Mouse (Mus musculus) cerebellum, postnatal 14 days (tissue): ENCODE measurements around the gene Clcn3.

Source experiments
- DNase-seq, 2 experiments: peaks; one replicate each; pipeline ENCODE4 v3.0.0; 2021; ENCODE audit warnings: mixed read lengths in 2 of 2

Clcn3 gene

DNA sequence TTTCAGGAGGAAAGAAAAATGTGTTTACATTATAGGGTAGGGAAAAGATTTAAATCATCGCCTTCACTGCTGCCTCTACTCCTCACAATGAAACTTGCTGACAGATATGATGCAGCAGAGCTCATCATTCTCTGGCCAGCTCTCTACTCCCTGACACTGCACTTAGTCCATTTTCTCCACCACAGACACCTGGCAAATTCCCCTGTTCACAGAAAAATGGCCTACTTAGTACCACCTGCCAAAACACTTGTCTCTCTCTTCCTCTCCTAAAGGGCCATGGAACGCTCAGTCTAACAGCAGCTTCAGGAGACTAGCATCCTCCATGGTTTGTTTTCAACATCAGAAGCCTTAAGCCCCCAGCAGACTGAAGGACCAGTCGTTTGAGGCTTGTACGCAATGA lies 31.8 kb downstream of the Clcn3 start:
- DNase-seq: peak; percentile 30 to 52

DNA sequence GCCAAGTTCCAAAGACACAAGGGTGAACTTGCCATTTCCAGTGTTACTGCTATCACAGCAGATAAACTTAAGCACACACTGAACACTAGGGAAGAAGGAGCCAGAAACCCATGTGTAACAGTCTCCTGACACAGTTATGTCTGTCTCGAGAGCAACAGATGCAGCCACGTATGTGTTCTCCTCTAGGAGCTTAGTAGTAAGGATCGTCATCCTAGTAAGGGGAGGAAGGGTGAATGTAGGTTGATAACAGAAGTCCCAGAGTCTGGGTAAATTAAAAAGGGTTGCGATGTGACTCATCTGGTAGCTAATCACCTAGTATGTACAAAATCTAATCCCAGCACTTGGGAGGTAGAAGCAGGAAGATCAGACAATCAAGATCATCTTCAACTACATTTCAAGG lies 33.2 kb downstream of the Clcn3 start:
- peak in 1 of 2 experiments; percentile 17 for DNase-seq

DNA sequence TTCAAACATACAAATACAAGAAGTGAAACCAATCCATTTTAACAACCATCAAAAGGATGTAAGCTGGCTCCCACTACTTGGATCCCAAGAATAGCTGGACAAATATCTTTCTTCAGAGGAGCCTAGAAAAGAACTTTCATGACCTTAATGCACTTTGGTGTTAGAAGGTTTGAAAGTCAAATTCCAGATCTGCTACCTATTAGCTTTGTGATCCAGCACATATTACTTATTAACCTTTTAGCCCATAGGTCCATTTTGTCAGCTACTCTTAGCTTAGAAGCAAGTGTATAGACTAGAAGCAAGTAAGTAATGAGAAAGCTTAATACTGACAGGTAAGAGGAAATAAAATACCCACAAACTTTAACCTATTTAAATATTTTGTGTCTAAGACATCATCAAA lies 35.6 kb downstream of the Clcn3 start:
- no peak for DNase-seq

DNA sequence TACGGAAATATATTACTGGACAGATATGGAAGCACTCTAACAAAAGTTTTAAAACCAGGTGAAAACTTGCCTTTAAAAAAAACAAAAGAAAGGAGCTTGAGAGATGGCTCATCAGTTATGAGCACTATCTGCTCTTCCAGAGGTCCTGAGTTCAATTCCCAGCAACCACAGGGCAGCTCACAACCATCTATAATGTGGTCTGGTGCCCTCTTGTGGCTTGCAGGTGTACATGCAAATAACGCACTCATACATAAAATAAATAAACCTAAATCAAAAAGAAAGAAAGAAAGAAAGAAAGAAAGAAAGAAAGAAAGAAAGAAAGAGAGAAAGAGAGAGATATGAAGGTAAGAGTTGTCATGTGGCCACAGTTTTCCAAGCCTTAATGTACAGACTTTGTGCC lies 40.2 kb downstream of the Clcn3 start:
- DNase-seq: peak in 1 of 2 experiments; percentile 14

DNA sequence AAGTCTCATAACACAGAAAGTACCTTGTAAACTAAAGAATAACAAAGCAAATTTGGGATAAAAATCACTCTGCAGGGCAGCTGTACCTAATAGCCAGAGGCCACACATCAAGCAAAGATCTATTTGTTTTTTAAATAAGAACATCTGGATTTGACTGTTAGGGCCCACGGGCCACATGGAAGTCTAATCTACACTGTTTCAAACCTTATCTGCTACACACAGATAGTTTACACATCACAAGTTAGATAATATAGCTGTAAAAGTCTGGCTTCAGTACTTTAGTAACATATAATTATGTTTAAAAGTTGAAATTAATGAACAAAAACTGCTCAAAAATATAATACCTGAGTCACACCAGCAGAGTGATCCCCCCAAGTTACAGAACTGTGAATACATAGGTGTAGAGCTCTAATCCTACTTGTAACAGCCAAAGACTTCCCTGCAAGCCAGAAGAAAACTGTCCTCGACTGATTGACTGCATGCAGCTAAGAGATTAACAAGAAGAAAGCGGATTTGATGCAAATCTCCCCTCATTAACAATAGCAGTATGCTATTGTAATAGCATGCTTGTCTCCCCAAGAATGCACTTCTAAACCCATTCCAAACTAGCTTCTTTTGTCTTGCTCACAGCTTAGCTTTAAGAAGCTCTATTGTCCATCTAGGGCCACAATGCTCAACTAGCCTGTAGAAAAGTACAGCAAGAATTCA lies 44.2 kb downstream of the Clcn3 start:
- DNase-seq: no peak

DNA sequence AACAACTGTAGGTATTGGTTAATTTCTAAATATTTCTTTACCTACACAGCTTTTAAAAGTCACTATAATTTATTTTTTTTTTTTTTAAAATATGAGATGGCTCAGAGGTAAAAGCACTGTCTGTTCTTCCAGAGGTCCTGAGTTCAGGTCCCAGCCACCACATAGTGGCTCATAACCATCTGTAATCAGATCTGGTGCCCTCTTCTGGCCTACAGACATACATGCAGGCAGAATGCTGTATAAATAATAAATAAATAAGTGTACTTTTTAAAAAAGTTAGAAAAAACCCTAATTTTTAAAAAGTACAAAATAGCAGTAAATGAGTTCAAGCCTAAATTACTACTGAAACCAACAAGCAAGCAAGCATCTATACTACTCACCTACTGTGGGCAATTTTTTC lies 49.5 kb downstream of the Clcn3 start:
- no peak for DNase-seq

DNA sequence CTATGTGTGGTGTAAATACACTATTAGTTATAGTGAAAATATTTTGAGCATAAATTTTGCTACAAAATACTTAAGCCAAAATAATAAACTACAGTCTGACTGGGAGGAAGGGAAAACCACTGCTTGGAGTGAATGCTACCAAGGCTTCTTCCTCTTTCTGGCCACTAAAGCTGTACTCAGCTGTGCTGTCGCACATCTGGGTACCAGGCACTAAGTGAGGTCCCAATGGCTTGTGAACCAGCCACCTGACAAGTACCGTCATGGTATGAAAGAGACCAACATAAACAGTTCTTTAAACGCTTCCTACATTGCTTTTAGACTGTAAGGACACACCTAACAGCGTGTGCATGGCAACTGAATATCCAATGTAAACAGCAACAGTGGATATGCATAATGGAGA lies 62.9 kb downstream of the Clcn3 start:
- no peak for DNase-seq

DNA sequence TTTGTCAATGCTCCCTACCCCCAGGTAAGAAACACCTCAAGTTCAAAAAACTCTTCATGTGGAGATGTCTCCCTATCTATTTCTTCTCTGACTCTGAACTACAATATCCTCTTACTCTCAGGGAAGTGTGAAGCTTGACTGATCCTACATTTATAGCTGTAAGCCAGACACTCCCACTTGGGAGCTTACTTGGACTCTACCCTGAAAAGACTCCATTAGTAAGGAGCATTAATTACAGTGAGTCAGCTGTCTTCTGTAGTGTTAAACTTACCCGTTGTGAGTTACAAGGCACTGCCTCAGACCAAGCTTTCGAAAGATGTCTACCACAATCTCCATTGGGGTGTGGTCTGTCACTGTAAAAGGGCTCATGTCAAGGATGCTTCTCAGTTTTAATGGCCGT lies 64.0 kb downstream of the Clcn3 start:
- no peak for DNase-seq

DNA sequence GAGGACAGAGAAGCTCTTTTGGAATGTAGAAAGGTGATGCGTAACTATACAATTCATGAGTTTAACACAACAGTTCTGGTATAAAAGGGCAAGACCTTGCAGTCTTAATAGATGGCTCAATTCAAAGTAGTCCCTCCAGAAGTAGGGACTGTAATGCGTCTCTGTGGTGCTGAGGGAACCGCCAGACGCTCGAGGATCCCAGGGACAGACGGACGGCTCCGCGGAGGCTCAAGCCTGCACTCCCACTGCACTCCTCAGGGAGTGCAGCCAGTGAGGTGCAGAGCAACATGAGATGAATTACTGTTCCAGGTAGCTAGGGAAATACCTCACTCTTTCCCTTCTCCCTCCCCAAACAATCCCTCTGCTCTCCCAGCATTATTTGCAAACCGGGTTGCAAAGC lies 70.5 kb downstream of the Clcn3 start:
- DNase-seq: no peak

DNA sequence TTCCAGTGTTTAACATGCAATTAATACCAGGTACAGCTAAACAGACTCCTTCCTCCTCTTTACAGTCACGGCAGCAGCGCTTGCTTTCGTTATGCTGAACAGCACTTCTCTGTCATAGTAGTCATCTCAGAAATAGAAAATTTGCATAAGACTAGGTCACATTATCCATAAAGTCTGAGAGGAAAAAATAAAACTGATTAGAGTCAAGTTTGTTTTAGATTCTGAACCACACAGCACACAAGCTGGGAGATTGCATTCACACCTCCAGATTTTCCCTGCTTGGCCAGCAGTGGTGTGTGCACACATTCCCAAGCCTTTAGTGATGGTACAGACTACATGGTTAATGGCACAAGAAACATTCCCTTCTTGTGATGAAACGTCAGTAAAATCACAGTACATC lies 71.0 kb downstream of the Clcn3 start:
- DNase-seq: no peak

DNA sequence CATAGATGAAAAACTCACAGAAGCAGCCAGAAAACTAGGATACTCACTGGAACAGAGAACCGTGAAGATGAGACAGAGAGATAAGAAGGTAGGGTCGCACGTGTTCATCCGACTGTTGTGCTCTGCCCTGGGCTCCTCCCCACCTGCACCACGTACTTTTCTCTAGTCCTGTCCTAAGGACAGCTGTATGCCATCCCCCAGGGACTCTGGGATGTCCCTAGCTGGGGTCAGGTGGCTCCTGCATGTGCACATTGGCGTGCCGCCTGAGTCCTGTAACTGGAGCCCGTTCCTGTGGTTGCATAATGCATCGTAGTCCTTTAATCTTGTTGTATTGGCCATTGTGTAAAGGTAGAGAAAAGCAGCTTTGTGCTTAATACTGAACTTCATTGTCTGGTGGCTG lies 83.0 kb downstream of the Clcn3 start:
- no peak for DNase-seq

DNA sequence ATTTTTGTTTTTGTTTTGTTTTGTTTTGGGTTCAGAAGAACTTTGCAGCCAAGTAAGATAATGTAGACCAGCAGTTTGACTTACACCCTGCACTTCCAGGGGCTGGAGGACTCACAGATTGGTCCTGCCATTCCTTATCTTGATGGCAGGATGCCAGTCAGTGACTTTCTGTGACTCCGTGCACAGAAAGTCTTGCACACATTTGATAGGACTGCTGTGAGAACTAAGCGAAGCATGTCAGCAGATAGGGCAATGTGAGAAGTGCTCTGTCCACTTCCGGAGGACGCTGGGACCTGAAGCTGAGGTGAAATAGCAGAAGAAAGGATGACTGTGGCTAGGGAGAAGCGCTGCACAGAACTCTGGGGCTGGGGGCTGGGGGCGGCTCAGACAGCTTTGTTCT lies 87.2 kb downstream of the Clcn3 start:
- DNase-seq: no peak

DNA sequence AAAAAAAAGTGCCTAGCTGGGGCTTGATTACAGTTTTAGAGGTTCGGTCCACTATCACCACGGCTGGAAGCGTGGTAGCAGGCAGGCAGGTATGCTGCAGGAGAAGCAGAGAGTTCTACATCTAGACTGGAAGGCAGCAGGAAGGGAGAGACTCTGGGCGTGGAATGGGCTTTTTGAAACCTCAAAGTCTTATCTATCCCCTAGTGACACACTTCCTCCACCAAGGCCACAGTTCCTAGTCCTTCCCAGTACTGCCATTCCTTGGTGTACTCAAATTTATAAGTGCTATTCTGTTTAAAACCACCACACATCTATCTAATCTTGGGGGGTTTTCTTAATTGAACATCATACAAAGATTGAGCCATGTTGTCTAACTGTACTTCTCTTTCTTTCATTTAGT lies 91.3 kb downstream of the Clcn3 start:
- DNase-seq: no peak

DNA sequence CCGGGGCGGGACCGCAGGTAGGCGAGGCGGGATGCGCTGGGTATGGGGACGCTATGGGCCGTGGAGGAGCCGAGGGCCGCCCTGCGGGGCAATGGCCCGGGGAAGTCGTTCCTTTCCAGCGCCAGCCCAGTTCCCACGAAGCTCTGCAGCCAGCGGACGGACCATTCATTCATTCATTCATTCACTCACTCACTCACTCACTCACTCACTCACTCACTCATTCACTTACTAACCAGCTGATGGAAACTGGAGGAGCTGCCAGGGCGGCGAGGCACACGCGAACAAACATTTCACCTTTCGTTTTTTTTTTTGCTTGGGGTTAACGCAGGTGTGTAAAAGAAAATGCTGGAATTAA lies 92.6 kb downstream of the Clcn3 start:
- DNase-seq: no peak

DNA sequence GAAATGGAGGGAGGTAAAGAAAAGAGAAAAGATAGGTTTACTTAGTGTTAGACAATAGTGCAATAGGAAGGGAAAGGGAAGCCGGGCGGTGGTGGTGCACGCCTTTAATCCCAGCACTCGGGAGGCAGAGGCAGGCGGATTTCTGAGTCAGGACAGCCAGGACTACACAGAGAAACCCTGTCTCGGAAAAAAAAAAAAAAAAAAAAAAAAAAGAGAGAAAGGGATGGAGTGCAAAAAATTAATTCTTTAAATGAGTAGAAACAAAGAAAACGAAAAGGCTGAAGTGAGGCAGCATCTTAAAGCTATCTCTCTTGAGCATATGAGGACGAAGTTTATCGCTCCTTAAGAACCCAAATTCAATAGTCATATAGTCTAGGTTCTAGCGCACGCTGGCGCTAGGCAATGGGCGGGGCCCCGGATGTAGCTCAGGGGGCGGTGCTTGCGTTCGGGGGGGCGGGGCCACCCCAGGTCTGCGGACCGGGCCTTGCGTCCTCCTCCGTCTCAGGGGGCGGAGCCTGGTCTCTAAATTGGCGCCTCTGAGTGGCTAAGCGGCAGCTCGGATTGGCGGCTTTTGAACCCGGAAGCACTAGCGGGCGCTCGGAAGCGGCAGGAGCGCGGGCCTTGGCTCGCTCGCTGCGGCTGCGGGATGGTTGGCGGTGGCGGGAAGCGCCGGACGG lies 93.1 kb downstream of the Clcn3 start, which contains the start of gene Hpf1:
Gene Hpf1, plus strand, starts transcription at position 576 of the 677 bp plus-strand sequence.
- DNase-seq: peak; percentile 95 to 96

DNA sequence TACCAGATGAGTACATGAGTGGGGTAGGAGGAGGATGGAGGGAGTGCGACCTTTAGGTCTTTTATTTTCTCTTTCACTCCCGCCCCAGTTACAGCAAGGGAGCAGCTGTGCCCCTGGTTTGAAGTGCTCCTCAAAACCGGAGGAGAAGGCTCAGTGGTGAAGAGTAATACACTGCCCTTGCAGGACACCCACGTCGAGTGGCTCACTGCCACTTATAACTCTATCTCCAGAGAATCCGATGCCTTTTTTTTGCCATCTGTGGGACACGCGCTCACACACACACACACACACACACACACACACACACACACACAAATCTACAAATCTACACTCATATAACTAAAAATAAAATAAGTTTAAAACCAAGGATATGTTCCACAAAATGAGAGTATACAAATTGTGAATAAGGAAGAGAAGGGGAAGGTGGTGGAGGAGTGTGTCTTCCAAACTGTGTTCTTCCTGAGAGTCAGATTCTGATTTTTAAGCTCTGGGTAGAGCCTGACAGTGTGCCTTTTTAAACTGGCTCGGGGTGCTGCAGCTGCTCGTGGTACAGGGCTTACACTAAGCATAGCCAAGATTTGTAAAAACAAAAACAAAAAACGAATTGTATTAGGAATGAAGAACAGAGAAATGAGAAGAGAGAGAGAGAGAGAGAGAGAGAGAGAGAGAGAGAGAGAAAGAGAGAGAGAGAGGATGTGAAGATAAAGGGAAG lies 93.8 kb downstream of the Clcn3 start:
- no peak for DNase-seq

DNA sequence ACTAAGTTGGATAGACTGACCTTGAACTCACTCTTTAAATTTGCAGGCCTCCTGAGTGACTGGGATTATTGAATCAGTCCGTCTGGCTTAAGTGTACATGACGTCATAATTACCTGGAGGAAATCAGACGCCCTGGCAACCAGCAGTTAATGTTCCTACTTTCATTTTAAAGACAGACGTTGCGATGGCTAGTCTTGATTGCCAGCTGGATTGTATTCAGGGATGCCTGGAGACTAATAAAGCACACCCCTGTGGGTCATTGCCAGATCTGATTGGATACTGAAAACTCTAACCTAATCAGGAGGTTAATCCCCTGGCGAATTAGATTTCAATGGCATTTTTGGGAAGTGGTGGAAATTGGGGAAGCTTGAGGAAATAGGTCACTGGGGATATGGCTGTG lies 96.4 kb downstream of the Clcn3 start:
- DNase-seq: no peak

DNA sequence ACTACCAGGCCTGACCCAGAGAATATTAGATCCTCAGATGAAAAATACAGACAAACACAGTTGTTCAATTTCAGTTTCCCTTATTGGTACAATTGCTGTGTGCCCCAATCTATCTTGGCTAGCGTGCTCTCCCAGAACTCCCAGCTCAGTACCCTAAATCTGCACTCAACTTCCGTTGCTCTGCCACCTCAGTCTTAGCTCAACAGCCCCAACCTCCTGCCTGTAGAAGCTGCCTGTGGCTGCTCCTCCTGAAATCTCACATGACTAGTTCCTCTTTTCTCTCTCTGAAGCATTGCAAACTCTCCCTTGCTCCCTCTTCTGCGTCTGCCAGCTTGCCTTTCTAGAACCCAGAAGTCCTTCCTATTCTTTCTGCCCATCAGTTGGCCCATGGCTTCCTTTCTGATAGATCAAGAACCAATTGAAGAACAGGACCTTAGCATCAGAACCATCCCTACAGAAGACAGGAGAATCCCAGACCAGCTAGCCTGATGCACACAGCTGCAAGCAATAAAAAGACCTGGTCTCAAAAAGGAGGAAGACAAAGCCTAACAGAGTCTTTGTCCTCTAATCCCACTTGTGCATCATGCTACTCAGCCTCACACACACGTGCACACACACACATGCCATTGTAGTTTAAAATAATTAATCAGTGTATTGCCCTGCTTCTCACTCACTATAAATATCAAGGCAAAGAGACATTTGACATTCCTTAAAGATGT lies 99.5 kb downstream of the Clcn3 start:
- no peak for DNase-seq

DNA sequence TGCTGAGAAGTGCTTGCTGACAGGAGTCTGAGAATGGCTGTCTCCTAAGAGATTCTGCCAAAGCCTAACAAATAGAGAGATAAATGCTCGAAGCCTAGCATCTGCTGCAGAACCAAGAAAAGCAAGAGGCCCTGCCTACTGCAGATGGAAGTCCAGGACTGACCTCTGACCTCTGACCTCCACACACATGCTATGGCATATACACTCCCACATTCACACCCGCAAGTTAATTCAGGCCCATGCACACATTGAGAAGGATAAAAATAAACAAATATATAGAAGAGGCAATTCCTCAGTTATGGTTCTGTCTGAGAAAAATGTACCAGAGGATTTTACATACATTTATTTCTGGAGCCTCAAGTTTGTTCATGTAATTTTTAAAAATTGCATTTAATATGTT lies 104.5 kb downstream of the Clcn3 start:
- no peak for DNase-seq

DNA sequence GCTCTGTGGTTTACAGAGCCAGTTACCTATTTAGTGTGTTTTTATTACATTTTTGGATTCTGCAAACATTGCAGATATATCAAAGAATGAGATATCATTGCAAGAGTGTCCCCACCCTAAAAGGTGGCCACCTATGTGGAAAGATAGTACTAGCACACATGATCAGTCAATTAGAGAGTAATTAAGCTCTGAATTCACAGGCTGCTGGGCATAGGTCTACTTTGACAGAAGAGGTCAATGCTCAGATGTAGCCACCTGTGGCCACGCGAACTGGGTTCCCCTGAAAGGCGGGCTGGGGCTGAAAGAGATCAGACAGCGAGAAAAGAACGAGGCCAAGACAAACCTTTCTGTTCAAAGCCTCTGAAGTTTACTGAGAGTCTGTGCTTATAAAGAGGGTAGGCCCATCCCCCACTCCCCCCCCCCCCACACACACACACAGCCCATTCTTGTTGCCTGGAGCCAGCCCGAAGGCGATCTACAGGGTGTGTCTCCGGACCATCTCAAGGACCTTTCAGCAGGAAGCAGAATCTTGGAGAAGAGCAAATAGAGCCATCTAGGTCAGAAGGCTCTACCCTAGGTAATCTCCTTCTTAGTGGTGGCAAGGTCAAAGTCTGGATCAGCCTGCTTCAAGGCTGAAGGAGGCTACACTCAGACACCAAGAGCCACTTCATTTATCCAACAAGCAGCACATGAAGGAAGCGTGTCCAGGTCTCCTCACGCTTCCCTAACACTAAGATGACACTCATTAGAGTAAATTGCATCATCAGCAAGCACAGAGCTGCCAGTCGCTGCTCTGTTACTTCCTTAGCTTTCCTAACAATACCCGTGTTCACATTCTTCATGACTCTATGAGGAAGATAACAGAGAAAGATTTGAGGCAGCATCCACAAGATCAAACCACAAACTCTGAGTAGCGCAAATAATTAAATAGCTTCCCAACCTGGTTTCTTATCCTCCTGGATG lies 112.6 kb downstream of the Clcn3 start:
- no peak for DNase-seq

DNA sequence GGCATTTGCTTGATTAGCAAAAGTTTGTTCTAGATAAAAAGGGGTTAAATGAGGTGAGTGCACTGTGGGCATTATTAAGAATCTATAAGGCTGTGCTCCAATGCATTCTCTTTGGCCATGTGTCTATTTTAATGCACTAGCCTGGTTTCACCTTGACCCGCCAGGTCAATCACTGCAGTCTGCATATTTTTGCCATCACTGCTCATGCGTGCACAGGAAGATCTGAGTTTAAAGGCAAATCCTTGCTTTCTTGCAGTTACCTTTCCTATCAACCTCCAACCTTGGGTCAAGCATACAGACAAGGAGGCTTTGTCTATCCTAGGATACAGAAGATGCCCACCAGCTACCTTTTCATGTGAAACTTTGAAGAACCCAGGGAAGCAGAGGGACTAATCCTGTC lies 113.3 kb downstream of the Clcn3 start:
- DNase-seq: no peak

DNA sequence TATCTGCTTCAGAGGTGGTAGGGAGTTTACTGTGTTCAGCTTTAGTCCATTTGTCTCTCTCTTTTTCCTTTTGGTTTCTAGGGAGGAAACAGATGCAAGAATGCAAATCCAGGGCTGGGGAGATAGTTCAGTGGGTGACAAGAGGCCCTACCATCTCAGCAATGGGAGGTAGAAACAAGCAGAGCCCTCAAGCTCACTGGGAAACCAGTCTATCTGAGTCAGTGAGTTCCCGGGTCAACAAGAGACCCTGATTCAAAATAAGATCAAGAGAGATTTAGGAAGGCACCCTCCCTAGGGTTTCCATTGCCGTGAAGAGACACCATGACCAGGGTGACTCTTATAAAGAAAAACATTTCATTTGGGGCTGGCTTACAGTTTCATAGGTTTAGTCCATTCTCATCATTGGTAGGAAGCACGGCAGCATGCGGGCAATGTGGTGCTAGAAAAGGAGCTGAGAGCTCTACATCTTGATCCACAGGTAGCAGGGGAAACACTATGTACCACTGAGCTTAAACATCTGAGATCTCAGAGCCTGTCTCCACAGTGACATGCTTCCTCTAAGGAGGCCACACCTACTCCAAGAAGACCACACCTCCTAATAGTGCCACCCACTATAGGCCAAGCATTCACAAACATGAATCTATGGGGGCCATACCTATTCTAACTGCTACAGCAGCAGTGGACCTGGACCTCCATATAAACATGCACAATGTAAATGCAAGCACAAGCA lies 114.7 kb downstream of the Clcn3 start:
- DNase-seq: no peak
